Mouse (Mus musculus) heart, postnatal 10 days (tissue): ENCODE measurements at regions not wholly inside any gene's neighbourhood (a gene's known extent, or its start where the extent isn't known, plus 50 kb on each side); places are given as distances from the start of the nearest gene placed in this dataset.

Source experiments
- DNase-seq, 2 experiments: peaks; one replicate each; pipeline ENCODE4 v3.0.0; 2021
- intact Hi-C: fragments of 180-260 bp; cut with DNase I; formaldehyde crosslinking; loops from one replicate; pipeline ENCODE4 v1.15.1; 2025

DNA sequence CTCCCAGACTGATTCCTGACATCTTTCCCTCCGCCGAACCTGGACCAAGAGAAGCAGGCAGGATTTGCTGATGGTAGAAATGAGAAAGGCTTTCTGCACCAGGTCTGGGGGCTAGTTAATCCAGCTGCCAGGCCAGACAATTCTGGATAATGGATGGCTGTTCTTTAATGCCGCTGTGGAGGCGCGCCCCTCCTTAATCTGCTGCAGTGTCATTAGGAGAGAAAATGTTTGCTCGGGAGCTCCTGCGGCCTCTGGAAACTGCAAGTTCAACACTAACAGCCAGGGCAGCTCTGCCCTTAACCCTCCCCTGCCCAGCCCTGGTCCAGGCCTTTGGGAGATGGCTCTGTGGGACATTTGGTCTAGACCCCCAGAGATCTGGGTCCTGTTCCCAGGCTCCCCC lies 380.5 kb downstream of the Ptpru start:
- no peak for DNase-seq
- intact Hi-C loops, result no loop called here

DNA sequence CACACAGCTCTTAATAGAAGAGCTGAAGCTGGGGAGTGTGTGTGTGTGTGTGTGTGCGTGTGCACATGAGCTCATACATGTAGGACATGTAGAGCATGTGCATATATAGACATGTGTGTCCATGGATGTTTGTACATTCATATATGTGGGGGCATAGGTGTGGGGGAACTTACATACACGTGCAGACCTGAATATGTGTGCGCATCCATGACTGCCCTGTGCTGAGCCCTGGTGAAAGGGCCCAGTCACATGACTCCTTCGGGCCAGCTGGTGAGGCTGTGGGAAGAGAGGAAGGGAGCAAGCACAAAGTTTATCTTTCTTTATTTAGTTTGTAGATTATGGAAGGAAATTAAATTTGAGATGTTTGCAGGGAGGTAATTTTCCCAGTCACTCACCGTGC lies 378.3 kb downstream of the Ptpru start:
- intact Hi-C loops, result no loop called here
- no peak for DNase-seq

DNA sequence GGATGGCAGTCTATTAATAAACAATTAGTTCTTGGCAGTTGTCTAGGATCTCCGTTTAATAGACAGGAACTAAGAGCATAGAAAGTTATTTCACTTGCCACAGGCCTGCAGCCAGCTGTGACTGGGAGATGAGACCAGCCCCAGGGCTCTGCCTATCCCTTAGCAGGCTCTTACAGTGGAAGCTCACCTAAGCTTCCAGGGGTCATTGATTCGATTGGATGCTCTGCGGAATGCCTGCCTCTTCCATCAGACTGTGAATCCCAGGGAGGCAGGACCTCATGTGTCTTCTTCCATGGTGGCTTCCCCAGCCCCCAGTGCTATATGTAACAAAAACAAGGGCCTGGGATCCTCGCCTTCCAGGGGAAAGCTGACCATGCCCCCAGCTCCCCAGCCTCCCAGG lies 376.8 kb downstream of the Ptpru start:
- intact Hi-C loops, result no loop called here
- no peak for DNase-seq

DNA sequence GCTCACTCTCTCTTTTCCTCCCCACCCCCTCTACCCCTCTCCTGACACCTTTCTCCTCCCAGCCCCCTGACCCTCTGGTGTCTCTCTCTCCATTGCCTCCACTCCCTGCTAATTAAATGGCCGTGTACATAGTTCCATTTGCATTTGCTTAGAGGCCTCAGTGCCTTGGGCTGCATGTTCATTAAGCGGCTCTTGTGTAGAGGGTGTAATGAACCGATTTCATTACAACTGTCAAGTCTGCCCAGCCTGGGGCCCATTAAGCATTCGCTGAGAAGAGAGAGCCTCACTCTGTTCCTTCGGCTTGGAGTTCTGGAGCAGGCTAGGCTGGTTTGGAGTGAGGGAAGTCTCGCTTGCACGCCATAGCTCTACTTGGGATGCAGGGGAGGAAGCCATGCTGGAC lies 376.4 kb downstream of the Ptpru start:
- intact Hi-C loops, result no loop called here
- no peak for DNase-seq

DNA sequence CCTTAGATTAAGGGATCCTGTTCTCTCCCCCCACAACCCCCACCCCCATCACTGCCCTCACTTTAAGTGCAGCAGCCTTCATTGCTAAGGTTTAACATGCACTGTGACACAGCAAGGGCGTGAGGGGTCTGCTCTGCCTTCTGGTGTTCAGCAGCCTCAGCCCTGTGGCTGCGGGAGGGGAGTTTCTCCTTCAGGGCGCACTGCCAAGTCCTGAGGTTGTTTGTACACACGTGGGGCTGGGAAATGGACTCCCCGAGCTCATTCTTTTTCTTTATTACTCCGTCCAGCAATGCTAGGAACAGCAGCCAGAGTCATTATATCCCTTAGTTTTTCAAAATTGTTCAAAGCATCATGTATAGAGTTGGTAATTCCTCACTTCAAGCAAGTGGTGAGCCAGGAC lies 363.1 kb downstream of the Ptpru start:
- no peak for DNase-seq
- intact Hi-C loops, result no loop called here

DNA sequence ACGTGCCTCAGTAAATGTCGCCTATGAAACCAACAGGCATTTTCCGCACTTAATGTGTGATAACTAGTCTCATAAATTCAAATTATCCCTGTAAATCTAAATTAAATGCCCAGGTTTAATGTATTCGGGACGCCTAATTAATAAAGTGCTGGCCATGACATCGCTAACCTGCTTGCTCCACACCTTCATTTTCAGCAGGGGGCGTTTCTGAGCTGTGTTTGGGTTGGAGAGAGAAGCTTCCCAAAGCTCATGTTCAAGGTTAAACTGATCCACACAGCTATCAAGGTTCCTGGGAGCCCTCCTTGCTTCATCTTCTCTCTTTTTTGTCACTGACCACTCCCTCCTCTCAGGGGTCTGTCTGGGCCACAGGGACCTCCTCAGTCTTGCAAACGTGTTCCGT lies 359.2 kb downstream of the Ptpru start:
- intact Hi-C loops, result no loop called here

DNA sequence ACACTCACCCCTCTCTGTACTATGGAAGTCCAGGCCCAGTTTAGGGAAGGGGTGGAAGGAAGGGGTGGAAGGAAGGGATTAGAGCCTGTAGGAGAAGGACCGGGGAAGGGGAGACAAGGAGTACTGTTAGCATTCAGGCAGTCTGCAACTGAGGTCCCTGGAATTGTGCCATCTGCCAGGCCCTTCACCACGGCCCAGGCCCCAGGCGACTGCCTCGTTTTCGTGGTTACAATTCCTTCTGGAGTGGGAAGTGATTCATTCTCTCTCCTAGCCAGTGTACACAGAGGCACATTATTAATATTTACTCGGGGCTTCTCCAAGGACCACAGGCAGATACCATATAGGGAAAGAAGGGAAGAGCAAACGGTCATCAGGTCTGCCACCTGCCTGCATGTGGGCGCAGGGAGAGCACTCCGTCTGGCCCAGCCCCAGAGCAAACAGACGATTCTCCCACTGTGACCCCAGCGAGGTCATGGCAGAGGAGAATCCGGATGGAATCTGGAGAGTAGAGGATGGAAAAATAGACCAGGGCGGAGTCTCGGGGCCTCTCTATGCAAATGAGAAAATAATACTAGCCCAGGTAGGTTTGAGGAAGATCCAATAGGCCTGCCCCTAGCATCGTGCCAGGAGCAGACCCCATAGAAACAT lies 354.0 kb downstream of the Ptpru start:
- intact Hi-C loops, result loop anchor here (10.0 kb wide), 1 partner anchor 351 kb away; the partner anchor contains the start of gene Ptpru
- no peak for DNase-seq

More for the DNA sequence above, 359.2 kb downstream of the Ptpru start:
- DNase-seq, result no peak

DNA sequence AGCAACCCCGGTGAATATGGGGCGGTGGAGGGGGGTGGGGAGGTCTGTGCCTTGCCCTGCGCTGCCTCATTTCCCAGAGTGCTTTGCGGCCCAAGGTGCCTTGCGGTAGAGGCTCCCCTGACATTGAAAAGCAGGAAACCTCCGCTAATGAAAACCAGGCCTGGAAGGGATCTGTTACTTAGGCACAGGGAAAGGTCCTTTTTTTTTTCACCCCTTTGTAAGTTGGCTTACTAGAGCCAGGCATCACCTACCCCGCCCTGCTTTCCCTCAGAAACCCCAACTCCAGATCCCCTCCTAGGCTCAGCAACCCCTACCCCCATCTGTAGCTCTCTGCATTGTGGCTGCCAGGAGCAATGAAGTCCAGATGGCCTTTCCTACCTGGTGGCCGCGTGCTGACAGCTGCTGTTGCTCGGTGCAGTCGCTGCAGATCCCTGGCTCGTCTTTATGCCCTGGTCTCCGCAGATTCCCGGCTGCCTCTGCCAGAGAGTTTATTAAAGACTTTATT lies 353.4 kb downstream of the Ptpru start:
- intact Hi-C loops, result loop anchor here (5.0 to 10.0 kb wide), 3 partner anchors 232 to 522 kb away; partner anchors contain the start of gene Ptpru
- DNase-seq, result no peak

DNA sequence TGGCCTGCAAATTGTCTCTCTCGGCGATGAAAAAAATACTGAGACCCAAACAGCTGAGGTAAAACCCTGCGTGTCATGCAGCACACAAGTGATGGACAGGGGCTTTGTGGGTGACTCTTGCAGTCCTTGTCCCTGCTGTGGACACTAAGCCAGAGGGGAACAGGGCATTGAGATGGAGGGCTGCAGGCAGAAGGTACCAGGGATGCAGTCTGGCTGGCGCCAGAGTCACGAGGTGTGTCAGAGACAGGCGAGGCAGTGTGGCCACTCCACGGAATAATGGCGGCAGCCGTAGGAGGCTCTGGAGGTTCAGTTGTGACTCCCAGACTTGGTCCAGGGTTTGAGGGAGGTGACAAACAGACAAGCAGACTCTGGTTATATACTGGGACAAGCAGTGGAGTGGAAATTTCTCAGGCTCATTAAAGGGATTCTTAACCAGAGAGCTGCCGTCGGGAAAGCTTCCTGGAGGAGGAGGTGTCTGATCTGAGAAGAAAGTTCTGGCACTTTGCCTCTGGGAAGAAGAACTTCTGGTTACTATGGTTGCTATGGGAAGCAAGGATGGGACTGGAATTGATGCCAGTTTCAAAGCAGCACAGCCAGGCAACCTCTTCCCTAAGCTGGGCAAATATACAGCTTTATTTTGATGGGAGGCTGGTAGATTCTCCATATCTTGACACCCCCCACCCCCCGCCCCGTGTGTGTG lies 352.8 kb downstream of the Ptpru start:
- no peak for DNase-seq
- intact Hi-C loops, result loop anchor here (5.0 to 10.0 kb wide), 3 partner anchors 233 to 523 kb away; partner anchors contain the start of gene Ptpru

DNA sequence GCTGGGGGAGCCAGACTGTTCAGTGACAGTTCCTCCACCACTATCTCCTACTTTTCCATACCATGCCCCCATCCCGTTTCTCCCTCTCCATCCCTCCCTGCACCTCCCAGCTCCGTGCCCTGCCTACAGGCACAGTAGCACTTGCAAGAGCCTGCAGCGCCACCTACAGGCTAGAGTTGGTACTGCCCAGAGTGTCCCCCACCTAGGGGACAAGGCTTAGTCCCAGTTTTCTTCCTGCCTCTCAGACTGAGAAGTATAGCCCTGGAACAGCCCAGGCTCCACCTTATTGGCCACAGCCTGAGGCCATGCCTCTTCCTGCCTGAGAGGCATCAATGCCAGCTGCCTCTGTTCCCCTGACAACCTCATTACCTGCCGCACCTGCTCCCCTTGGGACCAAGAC lies 351.3 kb downstream of the Ptpru start:
- peak; percentile 45 to 80 for DNase-seq
- intact Hi-C loops, result loop anchor here (5.0 to 10.0 kb wide), 3 partner anchors 235 to 525 kb away; partner anchors contain the start of gene Ptpru

DNA sequence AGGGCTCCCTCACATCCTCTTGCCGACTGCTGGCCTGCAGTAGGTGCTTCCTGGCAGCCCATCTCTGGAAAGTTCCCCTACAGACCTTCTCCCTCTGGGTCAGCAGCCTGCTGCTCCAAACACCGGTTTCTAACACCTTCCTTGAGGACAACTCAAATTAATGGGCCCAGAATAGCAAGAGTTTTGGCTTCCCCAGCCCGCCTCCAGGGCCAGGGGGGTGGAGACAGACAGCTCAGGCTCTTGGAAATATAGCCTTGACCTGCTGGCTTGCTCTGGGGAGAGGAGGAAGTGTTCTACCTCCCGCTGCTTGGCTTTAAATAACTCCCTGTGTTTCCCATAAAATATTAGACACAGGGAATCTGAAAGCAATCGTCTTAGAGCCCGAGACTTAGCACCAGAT lies 349.8 kb downstream of the Ptpru start:
- intact Hi-C loops, result loop anchor here (5.0 to 10.0 kb wide), 3 partner anchors 236 to 526 kb away; partner anchors contain the start of gene Ptpru
- DNase-seq, result no peak

DNA sequence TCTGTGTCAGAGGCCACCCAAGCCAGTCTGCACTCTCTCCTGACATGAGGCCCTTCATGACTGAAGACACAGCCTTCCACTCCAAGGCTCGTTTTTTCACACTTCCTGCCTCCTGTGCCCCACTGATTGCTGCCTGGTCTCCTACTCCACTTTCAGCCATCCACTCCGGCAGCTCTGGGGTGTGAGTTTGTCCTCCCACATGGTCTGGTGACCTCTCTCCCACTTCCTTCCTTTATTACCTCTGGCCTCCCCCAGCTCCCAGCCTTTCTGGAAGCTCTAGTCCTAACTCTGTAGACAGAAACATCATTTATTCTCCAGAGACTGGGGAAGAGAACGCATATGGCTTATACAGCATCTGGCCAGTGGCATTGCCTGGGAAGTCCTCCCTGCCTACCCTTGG lies 349.0 kb downstream of the Ptpru start:
- intact Hi-C loops, result loop anchor here (5.0 to 10.0 kb wide), 3 partner anchors 237 to 527 kb away; partner anchors contain the start of gene Ptpru
- no peak for DNase-seq

DNA sequence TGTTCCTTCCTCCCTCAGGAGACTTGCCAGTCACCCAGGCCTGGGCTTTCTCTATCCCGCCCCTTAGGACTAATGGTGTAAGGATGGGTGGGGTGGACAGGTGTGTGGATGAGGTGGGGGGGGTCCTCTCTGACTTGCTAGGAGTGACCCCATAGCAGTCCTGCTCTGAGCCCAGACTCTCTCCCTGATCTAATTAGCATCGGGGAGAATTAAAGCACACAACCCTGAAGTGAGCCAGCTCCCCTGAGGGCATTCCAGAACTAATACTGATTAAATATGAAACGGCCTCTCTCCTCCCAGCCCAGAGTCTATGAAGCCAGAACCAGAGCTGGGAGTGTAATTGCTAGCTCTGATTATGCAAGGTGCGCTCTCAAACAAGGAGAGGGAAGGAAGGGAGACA lies 346.1 kb downstream of the Ptpru start:
- intact Hi-C loops, result no loop called here
- no peak for DNase-seq

DNA sequence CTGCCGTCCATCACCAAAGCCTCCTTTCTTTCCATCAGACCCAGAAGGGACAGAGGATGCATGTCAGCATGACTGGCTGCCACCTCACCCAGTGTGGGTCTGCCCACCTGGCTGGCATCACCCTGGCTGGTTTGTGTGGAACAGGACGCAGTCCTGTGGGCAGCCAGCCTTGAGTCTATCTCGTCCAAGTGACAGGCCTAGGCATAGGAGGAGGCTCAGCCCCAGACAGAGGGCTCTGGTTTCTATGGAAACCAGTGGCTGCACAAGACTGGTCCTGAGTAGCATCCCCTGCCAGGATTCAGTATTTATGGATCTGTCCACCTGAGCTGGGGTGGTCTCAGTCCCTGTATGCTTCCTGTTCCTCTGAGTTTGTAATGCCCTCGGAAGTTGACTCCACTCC lies 344.4 kb downstream of the Ptpru start:
- intact Hi-C loops, result no loop called here

DNA sequence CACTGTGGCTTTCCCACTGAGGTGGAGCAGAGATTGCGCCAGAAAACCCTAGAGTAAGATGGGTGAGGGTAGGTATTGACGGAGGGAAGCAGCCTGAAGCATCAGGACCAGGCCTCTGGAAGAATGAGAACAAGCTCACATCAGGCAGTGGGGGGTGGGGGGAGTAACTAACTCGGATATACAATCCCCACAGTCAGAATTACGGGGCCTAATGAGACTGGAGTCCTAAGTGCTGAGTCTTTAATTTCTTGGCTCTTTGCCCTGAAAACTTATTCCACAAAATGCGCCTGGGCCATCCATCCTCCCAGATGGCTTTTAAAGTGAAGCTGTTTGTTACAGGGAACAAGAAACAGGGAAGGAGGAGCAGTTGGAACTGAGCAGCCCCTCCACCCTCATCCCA lies 341.2 kb downstream of the Ptpru start:
- no peak for DNase-seq
- intact Hi-C loops, result no loop called here

More for the DNA sequence above, 344.4 kb downstream of the Ptpru start:
- DNase-seq, result no peak

DNA sequence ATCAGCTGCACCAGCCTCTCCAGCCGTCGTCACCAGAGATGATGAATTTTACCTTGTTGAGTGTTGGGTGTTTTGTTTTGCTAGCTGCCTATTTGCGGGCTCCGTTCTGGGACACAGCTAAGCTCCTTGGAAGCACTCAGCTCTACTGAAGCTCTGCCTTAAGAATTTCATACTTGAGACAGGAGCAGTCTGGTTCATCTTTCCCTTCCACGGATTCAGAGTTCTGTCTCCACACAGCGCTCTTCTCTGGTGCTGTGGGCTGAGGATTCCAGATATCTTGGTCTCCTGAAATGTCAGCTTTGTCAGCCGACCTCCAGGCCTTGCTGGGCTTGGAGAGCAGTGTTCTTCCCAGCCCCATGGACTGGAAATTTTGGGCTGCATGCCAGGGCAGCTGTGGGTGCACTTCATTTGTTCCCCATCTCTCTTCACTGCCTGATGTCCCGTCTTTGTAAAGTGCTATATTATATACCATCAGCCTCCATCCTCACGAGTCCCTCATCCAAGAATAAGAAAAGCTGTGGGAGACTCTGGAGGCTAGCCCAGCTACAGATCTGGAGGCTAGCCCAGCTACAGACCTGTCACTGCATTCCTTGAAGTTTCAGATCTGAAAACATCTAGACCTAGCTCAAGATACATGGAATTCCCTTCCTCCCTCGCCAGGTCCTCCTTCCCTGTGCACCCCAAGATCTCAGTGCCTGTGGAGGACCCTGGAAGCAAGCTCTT lies 337.0 kb downstream of the Ptpru start:
- intact Hi-C loops, result no loop called here
- no peak for DNase-seq

DNA sequence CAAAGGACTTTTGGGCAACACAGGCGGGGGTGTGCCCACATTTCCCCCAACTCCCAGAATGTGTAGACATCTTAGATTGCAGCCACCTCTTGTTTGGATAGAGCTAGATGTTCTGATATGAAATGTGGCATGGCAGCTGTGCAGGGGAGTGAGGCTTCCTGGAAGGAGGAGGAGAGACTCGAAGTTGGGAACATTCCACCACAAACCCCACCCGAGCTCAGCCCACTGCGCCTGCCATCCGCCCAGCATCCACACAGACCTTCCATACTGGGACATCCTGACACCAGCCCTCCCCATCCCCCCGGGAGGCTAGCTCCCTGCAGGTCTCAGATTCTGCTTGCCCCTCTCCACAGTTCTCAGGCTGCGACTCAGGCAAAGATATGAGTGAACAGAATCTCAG lies 329.9 kb downstream of the Ptpru start:
- intact Hi-C loops, result no loop called here
- DNase-seq, result no peak

DNA sequence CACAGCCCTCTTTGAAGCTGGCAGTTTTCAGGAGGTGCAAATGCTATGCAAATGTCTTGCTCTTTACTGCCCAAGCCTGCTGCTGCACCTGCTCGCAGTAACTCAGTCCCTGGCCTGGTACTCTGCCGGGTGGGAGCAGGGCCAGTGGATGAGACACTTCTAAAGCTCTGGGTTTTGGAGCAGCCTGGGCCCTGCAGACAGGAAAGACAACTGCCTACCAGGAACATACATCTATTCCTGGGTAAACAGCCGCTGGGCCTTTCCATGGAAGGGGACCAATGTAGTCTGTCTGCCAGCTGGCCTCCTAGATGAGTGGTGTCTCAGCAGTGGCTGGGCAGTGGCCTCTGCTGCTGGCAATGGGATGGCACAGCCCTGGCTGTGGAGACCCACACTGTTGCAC lies 326.5 kb downstream of the Ptpru start:
- intact Hi-C loops, result no loop called here
- no peak for DNase-seq

DNA sequence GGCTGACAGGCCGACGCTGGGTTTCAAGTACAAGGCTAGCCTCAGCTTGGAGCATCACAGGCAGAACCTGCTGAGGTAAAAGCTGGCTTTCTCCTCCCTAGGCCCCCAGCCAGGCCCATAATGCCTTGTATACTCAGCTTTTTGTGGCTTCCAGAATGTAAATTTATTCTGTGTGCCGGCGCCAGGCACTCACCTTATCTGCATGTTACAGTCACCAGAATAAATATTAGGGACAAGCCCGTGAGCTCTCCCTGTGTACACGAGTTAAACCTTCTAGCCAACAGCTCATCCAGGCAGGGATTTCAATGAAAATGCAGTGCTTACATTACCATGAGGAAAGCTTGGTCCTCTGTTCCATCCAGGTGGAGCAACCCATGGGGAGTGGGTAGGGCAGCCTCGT lies 325.3 kb downstream of the Ptpru start:
- intact Hi-C loops, result no loop called here
- no peak for DNase-seq

DNA sequence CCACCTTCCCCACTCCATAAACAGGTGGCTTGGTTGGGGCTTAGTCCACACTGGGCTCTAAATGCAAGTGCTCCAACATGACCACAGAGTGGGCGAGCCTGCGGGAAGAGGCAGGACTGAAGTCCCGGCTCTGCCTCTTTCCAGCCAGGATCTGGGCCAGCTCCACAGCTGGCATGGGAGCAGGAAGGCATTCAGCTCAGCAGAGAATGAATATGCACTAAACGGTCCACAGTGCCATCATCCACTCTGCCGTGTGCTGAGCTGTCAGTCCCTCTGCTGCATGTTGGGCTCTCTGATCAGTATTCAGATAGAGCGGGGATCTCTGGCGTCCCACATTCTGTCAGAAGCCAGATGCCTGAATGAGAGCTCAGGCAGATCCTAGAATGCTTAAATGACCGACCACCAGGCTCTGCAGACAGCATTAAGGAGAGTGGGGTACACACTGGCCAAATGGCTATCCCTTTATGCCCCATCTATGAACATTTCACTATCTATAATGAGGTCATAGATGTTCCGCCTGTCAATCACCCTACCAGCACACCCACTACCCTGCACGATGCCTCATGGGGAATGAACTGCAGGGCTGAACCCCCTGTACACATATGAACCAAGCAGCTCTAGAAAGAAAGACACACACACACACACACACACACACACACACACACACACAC lies 317.3 kb downstream of the Ptpru start:
- no peak for DNase-seq
- intact Hi-C loops, result no loop called here

DNA sequence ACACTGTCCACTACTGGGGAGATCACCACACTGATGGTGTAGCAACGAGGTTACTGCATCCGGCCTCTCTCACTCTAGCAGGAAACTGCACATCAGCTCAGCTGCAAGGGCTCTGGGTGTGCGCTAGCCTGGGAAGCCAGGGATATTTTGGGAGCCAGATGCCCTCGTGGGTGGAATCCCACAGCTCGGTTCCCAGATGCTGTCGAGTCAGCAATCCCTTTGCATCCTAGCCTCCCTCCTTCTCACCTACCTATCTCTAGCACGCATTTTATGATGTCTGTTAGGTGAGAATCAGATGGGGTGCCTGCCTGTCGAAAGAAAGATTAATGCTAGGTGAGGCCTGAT lies 316.8 kb downstream of the Ptpru start:
- intact Hi-C loops, result no loop called here
- no peak for DNase-seq
